Mouse (Mus musculus) heart, postnatal 0 days (tissue): ENCODE measurements around the gene Ern1.
"Not testable (repeated sequence)": the region's sequence is repeated elsewhere in the genome, so short reads cannot be mapped to it uniquely, and the experiment has no call there.

Experiments
- CTCF ChIP-seq: IDR thresholded peaks from 2 replicates; pipeline ENCODE4 v1.5.1; 2016; ENCODE audit warnings: antibody characterized with exemption, control low read depth, low read depth
- EP300 ChIP-seq: IDR thresholded peaks from 2 replicates; pipeline ENCODE4 v1.6.1; 2016; ENCODE audit warnings: antibody characterized with exemption, low read depth

GRCm38 (mm10) chr11:106497009-106497408, 9.4 kb upstream of the Ern1 start:
- not testable (repeated sequence) for TF ChIP-seq CTCF, EP300
